Mouse (Mus musculus) monocyte, adult 5-6 weeks (primary cell): ENCODE measurements around the gene Foxk2. TPM values are rescaled to one million over a fixed set of nuclear protein-coding genes. Genes with fewer than 3 reads are reported as not detected.

ENCODE experiments used
- ATAC-seq: fragments of 153-309, 156-312 bp; replicated peaks from 2 replicates; pipeline ENCODE4 v1.8.0; 2017; ENCODE audit warnings: mild to moderate bottlenecking; ENCODE audit not compliant: low TSS enrichment, insufficient number of reproducible peaks, severe bottlenecking, poor library complexity, low FRiP score
- total RNA-seq: library from RNA; stranded (forward); fragments of 200-1000, 200-491, 200-594 nt; gene quantifications from 3 replicates; pipeline ENCODE4 v1.2.3, GENCODE M21; 2017

Gene Foxk2
- total RNA-seq = 8.5 to 16.2 TPM (median 13.4 TPM) in 3 replicates

DNA sequence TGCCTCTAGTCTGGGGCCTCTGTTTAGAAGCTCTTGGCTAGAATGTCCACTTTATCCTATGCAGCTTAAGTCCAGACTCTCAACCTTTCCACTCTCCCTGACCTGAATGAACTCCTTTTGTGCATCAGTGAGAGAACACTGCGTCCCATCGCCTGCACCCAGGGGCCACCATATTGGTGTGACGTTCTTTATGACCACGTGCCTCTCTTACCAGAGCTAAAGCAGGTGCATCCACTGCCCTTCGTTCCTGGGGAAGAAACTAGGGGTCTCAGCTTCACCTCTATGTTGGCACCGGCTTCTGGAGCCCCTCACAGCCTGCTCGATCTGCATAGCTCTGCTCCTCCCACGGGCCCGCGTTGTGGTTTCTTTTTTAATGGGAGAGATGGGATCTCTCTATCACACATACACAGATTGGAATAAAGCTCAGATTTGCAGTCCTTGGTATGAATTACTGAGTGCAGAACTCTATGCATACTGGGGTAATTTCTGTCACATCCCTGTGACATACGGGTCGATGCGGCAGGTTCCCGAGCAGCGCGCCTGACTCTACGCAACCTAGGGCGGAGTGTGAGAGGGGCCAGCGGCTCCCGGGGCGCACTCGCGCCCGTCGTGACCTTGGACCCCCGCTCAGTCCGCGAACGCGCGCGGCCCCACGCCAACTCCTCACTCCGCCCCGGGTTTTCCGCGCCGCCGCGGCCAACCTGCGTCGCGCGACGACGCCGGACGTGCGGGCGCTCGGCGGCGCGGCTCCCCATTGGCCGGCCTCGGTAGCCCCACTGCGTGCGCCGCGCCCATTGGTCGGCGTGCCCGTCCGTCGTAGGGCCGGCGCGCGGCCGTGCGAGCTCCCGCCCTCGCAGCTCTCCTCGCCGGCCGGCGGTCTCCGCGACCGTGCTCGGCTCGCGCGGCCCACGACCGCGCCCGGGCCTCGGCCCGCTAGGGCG lies at the start of gene Foxk2:
Foxk2 (plus strand) TSS at position 831 of the 941 bp plus-strand sequence.
- peak; percentile 83 for ATAC-seq

DNA sequence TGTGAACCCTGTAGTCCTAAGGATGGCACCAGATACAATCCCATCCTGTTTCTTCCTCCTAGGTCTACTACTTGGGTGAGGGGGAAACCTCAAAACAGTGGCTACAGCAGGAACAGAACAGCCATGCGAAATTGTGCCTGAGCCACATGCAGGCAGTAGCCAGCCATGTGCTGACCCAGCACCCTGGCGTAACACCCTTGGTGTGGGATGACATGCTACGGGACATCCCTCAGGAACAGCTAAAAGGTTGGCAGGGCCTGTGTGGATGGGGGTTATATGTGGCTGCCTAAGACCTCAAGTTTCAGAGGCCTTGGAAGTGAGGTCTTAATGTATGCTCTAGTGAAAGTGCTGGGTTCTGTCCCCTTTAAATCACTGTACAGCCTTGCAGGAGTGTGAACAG lies 43.0 kb upstream of the Foxk2 start:
- ATAC-seq = no peak

- no peak for ATAC-seq
These were observed 40.0 kb upstream of the Foxk2 start for GRCm38 (mm10) chr11:121219776-121220175.

DNA sequence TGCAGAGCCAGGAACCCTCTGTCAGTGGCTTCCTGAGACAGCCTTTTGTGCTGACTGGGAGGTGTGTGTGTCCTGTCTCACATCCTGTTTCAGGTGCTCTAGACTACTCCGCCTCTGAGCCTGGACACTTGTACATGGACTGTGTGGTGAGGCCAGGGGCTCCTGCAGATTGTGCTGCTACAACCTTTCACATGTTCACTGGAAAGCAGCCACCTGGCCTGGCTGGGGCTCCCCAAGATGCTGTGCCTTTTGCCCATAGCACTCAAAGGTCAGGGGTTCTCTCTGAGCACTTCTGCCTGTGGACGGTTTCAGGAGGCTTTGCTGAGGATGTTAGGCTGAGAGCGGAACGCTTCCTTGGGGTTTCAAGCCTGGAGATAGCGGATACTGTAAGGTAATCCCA lies 39.0 kb upstream of the Foxk2 start:
- no peak for ATAC-seq

DNA sequence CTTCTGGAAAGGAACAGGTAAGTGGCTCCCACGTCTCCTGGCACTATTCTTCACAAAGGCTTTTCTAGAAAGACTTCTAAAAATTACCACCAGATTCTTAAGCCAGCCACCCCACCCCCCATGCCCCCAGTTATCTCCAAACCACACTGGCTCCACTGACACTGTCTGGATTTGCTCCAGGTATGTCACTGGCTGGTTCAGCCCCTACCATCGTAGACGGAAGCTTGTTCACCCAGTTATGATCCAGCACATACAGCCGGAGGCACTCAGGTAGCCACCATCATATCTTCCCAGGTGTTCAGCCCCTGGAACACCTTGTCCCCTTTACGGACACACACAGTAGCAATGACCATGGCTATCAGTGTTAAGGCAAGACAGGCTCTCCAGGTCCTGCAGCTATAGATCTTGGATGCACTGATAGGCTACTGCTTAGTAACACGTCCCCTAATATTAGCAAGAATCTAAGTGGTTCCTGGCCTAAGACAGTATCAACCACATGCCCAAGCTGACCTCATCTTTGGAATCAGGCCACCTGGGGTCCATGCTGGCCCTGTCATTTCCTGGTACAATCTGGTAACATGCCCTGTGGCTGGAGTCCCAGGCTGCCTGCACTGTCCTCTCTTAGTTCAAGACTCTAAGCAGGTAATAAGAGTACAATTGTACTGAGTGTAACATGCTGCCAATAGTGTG lies 38.3 kb upstream of the Foxk2 start:
- ATAC-seq = no peak

GRCm38 (mm10) chr11:121228129-121229017 lies 31.4 kb upstream of the Foxk2 start:
- ATAC-seq = peak; percentile 67

DNA sequence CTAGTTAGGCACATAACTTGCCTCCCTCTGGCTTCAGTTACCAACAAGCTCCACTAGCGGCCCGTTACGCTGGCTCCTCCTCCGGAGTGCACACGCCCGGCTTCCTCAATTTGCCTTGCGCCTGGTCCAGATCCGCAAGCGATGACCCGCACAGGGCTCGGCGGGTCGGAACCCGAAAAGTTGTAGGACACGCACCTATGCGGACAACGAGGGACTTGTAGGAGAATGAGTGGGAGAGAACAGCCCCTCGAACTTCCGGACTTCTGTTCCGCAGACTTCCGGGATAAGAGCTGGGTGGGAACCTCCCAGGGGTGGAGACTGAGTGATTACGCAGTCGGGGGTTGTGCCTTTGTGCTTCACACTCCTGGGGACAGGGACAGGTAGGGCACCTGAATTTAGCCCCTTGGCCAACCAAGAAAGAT lies 30.8 kb upstream of the Foxk2 start, which contains the start of gene Cybc1:
Cybc1 (minus strand) TSS at position 305 of the 422 bp plus-strand sequence.
- peak; percentile 84 for ATAC-seq

DNA sequence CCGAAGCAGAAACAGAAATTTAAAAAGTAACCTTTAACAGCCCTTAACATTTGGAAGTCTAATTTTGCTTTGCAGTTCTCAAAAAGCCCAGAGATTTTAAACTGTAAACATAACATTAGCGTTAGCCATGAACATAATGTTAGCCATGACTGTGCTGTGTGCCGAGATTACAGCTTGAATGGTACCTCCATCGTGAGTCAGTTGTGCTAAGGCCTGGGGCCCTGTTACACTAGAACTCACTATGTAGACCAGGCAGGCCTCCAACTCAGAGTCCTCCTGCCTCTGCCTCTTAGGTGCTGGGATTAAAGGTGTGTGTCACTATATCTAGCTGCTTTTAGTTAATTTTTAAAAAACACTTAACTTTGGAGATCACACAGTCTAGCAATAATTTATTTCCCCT lies 28.6 kb upstream of the Foxk2 start:
- no peak for ATAC-seq

DNA sequence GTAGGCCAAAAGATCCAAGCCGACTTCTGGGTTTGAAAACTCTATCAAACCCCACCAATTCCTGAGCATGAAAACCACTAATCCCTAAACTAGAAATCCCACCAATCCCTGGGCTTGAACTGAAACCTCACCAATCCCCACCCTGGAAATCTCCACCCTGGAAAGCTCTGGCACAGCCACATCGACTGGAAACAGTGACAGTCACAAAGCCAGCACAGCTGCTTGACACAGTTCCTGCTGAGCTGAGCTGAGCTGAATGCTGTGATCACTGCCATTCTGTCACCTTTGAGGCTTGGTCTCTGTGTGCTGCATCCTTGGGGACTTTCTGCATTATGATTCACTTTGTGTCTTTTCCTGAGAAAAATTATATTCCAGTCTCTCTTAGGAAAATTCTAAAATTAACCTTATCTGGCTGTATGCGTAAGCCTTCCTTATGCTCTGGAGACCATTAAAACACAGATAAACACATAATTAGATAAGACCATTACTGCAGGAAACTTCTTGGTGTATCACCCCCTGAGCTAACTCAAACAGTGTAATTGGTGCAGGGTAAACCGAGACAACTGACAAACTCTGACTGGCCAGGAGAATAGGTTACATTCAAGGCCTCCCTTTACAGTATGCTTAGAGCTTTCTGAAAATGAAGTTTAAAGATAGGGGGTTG lies 28.0 kb upstream of the Foxk2 start:
- no peak for ATAC-seq

- ATAC-seq = no peak
These were observed 27.1 kb upstream of the Foxk2 start for GRCm38 (mm10) chr11:121232706-121233105.

DNA sequence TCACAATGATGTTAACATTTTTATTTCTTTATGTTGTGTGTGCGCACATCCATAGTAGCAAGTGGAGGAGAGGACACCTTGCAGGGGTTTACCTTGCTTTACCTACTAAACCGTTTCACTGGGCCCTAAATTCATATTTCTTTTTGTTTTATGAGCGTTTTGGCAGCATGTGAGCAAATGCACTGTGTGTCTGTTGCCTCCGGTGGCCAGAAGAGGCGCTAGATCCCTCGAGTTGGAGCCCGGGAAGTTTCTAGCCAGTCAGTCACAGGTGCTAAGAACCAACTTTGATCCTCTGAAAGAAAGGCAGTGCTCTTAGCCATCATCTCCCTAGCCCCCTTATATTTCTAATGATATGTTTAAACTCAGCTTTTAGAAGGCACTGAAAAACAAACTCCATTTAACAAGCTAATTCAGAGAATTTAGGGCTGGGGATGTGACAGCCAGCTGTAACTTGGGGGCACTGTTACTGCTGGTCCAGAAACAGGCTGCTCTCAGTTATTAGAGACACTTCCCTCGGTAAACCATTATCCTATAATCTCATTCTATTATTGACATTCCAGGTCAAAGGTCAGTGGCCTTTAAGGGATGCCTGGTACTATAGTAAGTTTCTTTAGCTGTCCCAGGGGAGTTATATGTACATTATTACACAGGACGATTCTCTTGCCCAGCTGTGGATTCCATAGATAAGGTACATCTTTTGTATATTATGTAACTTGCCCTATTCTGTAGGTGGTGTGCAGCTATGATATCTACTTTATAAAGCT lies 24.1 kb upstream of the Foxk2 start:
- no peak for ATAC-seq

DNA sequence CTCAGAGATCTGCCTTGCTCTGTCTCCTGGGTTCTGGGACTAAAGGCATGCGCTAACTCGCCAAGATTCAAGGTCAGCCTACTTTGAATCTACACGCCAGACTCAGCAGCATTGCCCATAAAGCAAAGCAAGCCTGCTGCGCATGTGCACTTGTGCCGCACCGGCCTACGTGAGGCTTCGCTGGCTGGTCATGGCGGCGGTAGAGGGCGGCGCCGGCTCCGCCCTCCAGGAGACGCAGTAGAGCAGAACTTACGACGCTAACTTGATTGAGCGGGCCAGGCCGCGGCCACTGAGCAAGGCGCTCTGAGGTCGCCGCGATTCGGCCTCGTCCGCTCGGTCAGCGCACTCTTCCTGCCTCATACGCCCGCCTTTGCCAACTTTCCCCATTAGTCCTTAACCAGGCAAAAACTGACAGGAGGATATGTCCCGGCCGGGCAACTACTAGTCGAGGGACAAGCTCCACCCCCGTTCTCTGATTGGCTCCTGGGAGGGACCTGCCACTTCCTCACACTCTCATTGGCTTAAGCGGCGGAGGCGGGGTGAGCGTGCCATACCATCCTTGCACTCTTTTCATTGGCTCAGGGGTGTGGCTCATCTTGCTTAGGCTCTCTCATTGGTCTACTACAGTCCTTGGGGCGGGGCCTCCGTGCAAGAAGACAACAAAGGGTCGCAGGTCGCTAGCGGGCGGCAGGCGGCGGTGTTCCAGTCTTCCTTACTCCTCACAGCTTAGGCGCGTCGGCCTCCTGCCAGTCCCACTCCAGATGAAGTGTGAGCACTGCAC lies 23.0 kb upstream of the Foxk2 start, which contains the start of gene Narf:
Narf (plus strand) TSS at position 690 of the 781 bp plus-strand sequence.
- peak; percentile 98 for ATAC-seq

- ATAC-seq = peak; percentile 6; the same call in 1 of the 2 replicates
These were observed 22.3 kb upstream of the Foxk2 start for GRCm38 (mm10) chr11:121237345-121238128.

GRCm38 (mm10) chr11:121239669-121240068 lies 20.1 kb upstream of the Foxk2 start:
- ATAC-seq = no peak

DNA sequence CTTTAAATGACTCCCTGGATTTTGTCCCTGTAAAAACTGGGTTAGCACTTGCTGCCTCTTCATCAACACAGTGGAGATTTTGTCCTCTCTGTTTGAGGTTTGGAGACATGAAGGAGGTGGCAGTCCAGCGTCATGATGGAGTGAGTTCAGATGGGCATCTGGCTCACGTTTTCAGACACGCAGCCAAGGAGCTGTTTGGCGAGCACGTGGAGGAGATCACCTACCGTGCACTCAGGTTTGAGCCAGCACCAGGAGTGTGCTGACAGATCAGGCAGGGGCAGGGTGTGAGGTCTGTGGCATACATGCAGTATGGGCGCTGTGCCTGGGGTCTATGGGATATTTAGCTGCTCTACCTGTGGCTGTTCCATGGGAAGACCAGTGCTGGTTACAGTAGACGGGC lies 9.6 kb upstream of the Foxk2 start:
- no peak for ATAC-seq
